Mouse (Mus musculus) ES-E14 (cell line): ENCODE data around the gene Ank2. TPM values are rescaled to one million over a fixed set of nuclear protein-coding genes. Genes with fewer than 3 reads are reported as not detected.

ENCODE experiments used
- DNase-seq: peaks from one replicate; pipeline ENCODE4 v3.0.0-alpha.2; 2013; ENCODE audit warnings: low read depth, low spot score
- H3K27ac ChIP-seq: 2 replicates; pipeline ENCODE4 v1.5.1; 2012; ENCODE audit warnings: low read depth, mild to moderate bottlenecking, low read length, moderate library complexity, mixed read lengths; ENCODE audit not compliant: poor library complexity, insufficient read depth, severe bottlenecking
- H3K36me3 ChIP-seq: 2 replicates; pipeline ENCODE4 v1.6.1; 2012; ENCODE audit warnings: mild to moderate bottlenecking, low read length, moderate library complexity, mixed read lengths; ENCODE audit not compliant: control insufficient read depth, poor library complexity, insufficient read depth, severe bottlenecking
- H3K4me1 ChIP-seq, 2 experiments: fragments of 150-350 bp in 1 of 2; sonication (generic) in 1 of 2; 2 replicates each; pipeline ENCODE4 v1.6.1; 2012; ENCODE audit warnings: low read length in 2 of 2, mild to moderate bottlenecking in 1 of 2, mixed read lengths in 1 of 2; ENCODE audit not compliant: control insufficient read depth in 2 of 2, insufficient read depth in 2 of 2, poor library complexity in 1 of 2
- H3K4me3 ChIP-seq, 2 experiments: fragments of 150-350 bp in 1 of 2; sonication (generic) in 1 of 2; 2 replicates each; pipeline ENCODE4 v1.5.1; 2012; ENCODE audit warnings: low read length in 2 of 2, low read depth in 1 of 2, mild to moderate bottlenecking in 1 of 2, mixed read lengths in 1 of 2; ENCODE audit not compliant: insufficient read depth in 1 of 2, poor library complexity in 1 of 2, severe bottlenecking in 1 of 2
- H3K9ac ChIP-seq: 2 replicates; pipeline ENCODE4 v1.6.1; 2012; ENCODE audit warnings: low read depth, mild to moderate bottlenecking, low read length, mixed read lengths; ENCODE audit not compliant: poor library complexity, insufficient read depth, severe bottlenecking
- H3K9me3 ChIP-seq: fragments of 150-350 bp; sonication (generic); 2 replicates; pipeline ENCODE4 v1.6.1; 2012; ENCODE audit warnings: low read depth, mild to moderate bottlenecking, low read length; ENCODE audit not compliant: control insufficient read depth, insufficient read depth
- CHD2 ChIP-seq: IDR thresholded peaks from 2 replicates; pipeline ENCODE4 v1.6.1; 2014; ENCODE audit warnings: mild to moderate bottlenecking, low read depth, low read length, inconsistent platforms
- HCFC1 ChIP-seq: IDR thresholded peaks from 2 replicates; pipeline ENCODE4 v1.6.1; 2012; ENCODE audit warnings: low read length, inconsistent platforms, borderline replicate concordance; ENCODE audit not compliant: insufficient read depth
- MAFK ChIP-seq: IDR thresholded peaks from 2 replicates; pipeline ENCODE4 v1.6.1; 2014; ENCODE audit warnings: mild to moderate bottlenecking, low read depth, low read length, inconsistent platforms; ENCODE audit not compliant: insufficient read depth
- ZC3H11A ChIP-seq: IDR thresholded peaks from 2 replicates; pipeline ENCODE4 v1.6.1; 2012; ENCODE audit warnings: low read depth, mild to moderate bottlenecking, inconsistent platforms, low read length, borderline replicate concordance
- ZNF384 ChIP-seq: IDR thresholded peaks from 2 replicates; pipeline ENCODE4 v1.6.1; 2012; ENCODE audit warnings: low read depth, low read length, inconsistent platforms
- in situ Hi-C, 2 experiments: fragments of 600-800 bp; cut with MboI; formaldehyde crosslinking; loops; one replicate each; pipeline ENCODE4 v1.15.1; 2025; ENCODE audit warnings: low sequenced_read_pairs in 2 of 2, inconsistent platforms in 1 of 2; ENCODE audit not compliant: unreplicated experiment in 2 of 2
- total RNA-seq: library from RNA; depleted of rRNA; stranded (reverse); fragments of 300-350 nt; gene quantifications from 2 replicates; pipeline ENCODE4 v1.2.3, GENCODE M21; 2012

The Ank2 gene
- total RNA-seq, 1 experiment = 15.2 TPM

DNA sequence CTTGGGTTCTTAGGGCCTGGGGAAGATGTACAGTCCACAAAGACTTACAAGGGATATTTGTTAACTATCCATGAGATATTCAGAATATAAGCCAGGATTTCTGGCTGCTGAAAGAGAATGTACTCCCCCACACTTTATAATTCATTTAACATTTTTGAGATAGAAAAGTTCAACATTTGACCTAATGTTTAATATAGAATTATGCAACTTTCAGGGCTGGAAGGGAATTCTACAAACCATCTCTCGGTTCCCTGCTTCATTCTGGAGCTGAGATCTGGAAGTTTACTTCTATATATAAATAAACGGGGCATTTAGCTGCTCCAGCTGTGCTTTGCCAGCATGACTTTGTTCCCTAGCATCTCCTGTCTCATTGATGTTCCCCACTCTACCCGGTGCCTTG, 372.9 kb downstream of the Ank2 start:
- no peak for DNase-seq
- H3K27ac ChIP-seq = no peak overlapping the region
- in situ Hi-C loops = no loop called here
- H3K9ac ChIP-seq = no peak overlapping the region
- H3K4me3 ChIP-seq = no peak overlapping the region
- H3K4me1 ChIP-seq = peaks cover 3 to 4% of the 10 kb centered on the region in 2 experiments; a peak in 2 of 4 replicates
- no peaks in the 10 kb centered on the region for H3K9me3 ChIP-seq
- TF ChIP-seq ZC3H11A (no peak), CHD2 (no peak), HCFC1 (no peak), ZNF384 (no peak), MAFK (no peak)
- H3K36me3 ChIP-seq = no peaks in the 10 kb centered on the region

- no peak for DNase-seq
- in situ Hi-C loops = no loop called here
These were observed 374.7 kb downstream of the Ank2 start for GRCm38 (mm10) chr3:127124375-127124993.

DNA sequence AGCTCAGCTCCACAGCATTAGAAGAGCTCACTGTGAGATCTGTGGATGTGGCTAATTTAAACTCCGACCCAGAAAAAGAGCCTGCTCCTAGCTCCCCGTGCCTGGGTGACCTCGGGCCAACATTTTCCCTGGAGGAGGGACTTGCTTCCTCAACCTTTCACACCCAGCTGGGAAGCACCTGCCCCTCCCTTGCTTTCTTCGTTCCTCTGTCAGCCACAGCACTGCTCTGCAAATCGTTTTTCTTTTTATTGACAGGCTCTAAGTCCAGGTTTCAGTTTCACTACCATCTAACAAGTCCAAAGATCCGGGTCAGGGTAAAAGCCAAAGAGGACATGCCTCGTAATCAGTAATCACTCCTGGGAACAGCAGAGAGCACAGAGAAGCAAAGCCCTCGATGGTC, 375.8 kb downstream of the Ank2 start:
- no peak for DNase-seq
- no peak overlapping the region for H3K27ac ChIP-seq
- in situ Hi-C loops = no loop called here
- TF ChIP-seq CHD2 (no peak), HCFC1 (no peak), MAFK (no peak), ZNF384 (no peak), ZC3H11A (no peak)
- no peak overlapping the region for H3K9ac ChIP-seq
- H3K4me1 ChIP-seq = peaks cover 3 to 4% of the 10 kb centered on the region in 2 experiments; a peak in 2 of 4 replicates
- H3K36me3 ChIP-seq = no peaks in the 10 kb centered on the region
- H3K4me3 ChIP-seq = no peak overlapping the region
- H3K9me3 ChIP-seq = no peaks in the 10 kb centered on the region

More at GRCm38 (mm10) chr3:127124375-127124993, 374.7 kb downstream of the Ank2 start:
- Histone ChIP-seq H3K27ac (no peak overlapping the region), H3K9me3 (no peaks in the 10 kb centered on the region), H3K36me3 (no peaks in the 10 kb centered on the region), H3K4me1 (peaks cover 3 to 4% of the 10 kb centered on the region in 2 experiments; a peak in 2 of 4 replicates), H3K4me3 (no peak overlapping the region), H3K9ac (peak overlapping the region; percentile 34; the same call in 1 of the 2 replicates)
- no peak for TF ChIP-seq CHD2
- TF ChIP-seq ZNF384 = no peak
- no peak for TF ChIP-seq ZC3H11A
- no peak for TF ChIP-seq HCFC1
- TF ChIP-seq MAFK = no peak

GRCm38 (mm10) chr3:127118777-127119176, 380.4 kb downstream of the Ank2 start:
- in situ Hi-C loops = no loop called here
- no peak for TF ChIP-seq CHD2
- TF ChIP-seq ZNF384 = no peak
- no peak for TF ChIP-seq ZC3H11A
- no peak for TF ChIP-seq HCFC1
- no peak for TF ChIP-seq MAFK
- DNase-seq = no peak

More at GRCm38 (mm10) chr3:127118777-127119176, 380.4 kb downstream of the Ank2 start:
- no peak overlapping the region for H3K4me3 ChIP-seq
- no peak overlapping the region for H3K27ac ChIP-seq
- H3K36me3 ChIP-seq = no peaks in the 10 kb centered on the region
- no peak overlapping the region for H3K9ac ChIP-seq
- H3K9me3 ChIP-seq = no peaks in the 10 kb centered on the region
- H3K4me1 ChIP-seq = peaks cover 0 to under 1% of the 10 kb centered on the region in 2 experiments; a peak in 1 of 4 replicates
